Mouse (Mus musculus) embryonic facial prominence, embryonic 14.5 days (tissue): Measurements from ENCODE around the gene Olfr610. TPM values are rescaled to one million over a fixed set of nuclear protein-coding genes. Genes with fewer than 3 reads are reported as not detected.
"Not testable (repeated sequence)": the region's sequence is repeated elsewhere in the genome, so short reads cannot be mapped to it uniquely, and the experiment has no call there.

ENCODE experiments used
- ATAC-seq: fragments of 200-750 bp; cut with Nextera tagmentation; 2 replicates; pipeline ENCODE4 v1.8.0; 2017; ENCODE audit warnings: low read depth, moderate number of reproducible peaks, moderate TSS enrichment
- DNase-seq: peaks from one replicate; pipeline ENCODE4 v3.0.0-alpha.2; 2015; ENCODE audit warnings: low spot score
- H3K27ac ChIP-seq: fragments of 300-500 bp; sonication (generic); replicated peaks from 2 replicates; pipeline ENCODE4 v1.5.1; 2014; ENCODE audit warnings: low read depth, mild to moderate bottlenecking, low read length, moderate library complexity
- H3K27me3 ChIP-seq: fragments of 300-500 bp; sonication (generic); replicated peaks from 2 replicates; pipeline ENCODE4 v1.6.1; 2014; ENCODE audit warnings: low read length; ENCODE audit not compliant: control insufficient read depth, insufficient read depth
- H3K36me3 ChIP-seq: fragments of 300-500 bp; sonication (generic); 2 replicates; pipeline ENCODE4 v1.6.1; 2014; ENCODE audit warnings: low read length, mixed read lengths; ENCODE audit not compliant: control insufficient read depth, insufficient read depth
- H3K4me1 ChIP-seq: fragments of 300-500 bp; sonication (generic); 2 replicates; pipeline ENCODE4 v1.6.1; 2014; ENCODE audit warnings: antibody characterized with exemption, low read length; ENCODE audit not compliant: control insufficient read depth, insufficient read depth
- H3K4me2 ChIP-seq: fragments of 300-500 bp; sonication (generic); 2 replicates; pipeline ENCODE4 v1.6.1; 2014; ENCODE audit warnings: low read depth, mild to moderate bottlenecking, low read length, moderate library complexity, mixed read lengths
- H3K4me3 ChIP-seq: fragments of 300-500 bp; sonication (generic); 2 replicates; pipeline ENCODE4 v1.5.1; 2014; ENCODE audit warnings: low read depth, mild to moderate bottlenecking, low read length
- H3K9ac ChIP-seq: fragments of 300-500 bp; sonication (generic); 2 replicates; pipeline ENCODE4 v1.6.1; 2014; ENCODE audit warnings: low read depth, mild to moderate bottlenecking, low read length, moderate library complexity, mixed read lengths
- H3K9me3 ChIP-seq: fragments of 300-500 bp; sonication (generic); 2 replicates; pipeline ENCODE4 v1.6.1; 2016; ENCODE audit warnings: low read length; ENCODE audit not compliant: control insufficient read depth
- WGBS: fragments of 180-500 bp; shearing (Covaris S2); extraction: QIAGEN DNeasy Blood & Tissue Kit; methylation state at CpG from one replicate; pipeline ENCODE4 v1.1.7; 2014; 5-methylcytosine and 5-hydroxymethylcytosine counted together
- polyA plus RNA-seq: library from polyadenylated mRNA; unstranded; fragments of >200 nt; fragmentation: Nextera tagmentation; extraction: Ambion mirVana; gene quantifications from 2 replicates; pipeline ENCODE4 v1.2.1, GENCODE M21; 2014

Olfr610 gene
- polyA plus RNA-seq, result 0.18 TPM in 1 of 2 replicates, not detected in the other

DNA sequence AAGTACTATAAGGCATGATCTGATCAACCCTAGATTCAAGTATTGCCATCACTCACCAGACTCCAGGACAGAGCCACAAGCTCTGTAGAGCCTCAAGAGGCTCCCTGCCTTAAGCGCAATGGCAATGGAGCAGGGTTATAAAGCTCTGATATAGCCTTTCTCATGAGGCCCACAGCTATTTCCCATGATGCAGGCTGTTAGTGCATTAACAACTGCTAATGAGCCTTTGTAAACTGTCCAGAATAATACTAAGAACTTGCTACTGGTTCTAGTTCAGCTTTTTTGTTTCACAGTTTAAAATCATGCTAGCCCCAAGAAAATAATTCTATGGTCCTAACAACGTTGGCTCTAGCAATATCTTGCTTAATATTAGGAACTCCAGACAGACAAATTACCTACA is at the start of gene Olfr610:
TSS of gene Olfr610 (minus strand) at position 101 of the 400 bp plus-strand sequence.
- Histone ChIP-seq H3K27me3 (no peaks in the 10 kb centered on the region), H3K9me3 (no peaks in the 10 kb centered on the region), H3K4me3 (no peak within 1 kb of the TSS), H3K4me1 (no peaks in the 10 kb centered on the region), H3K36me3 (no peaks in the 10 kb centered on the region), H3K27ac (no peak within 1 kb of the TSS), H3K4me2 (no peak within 1 kb of the TSS), H3K9ac (no peak within 1 kb of the TSS)
- ATAC-seq, result no peak
- no peak for DNase-seq
- 79% methylated on average over 2 of the region's 2 CpGs for WGBS

- DNase-seq (no peak), ATAC-seq (no peak)
- Histone ChIP-seq H3K4me1 (no peaks in the 10 kb centered on the region), H3K9me3 (no peaks in the 10 kb centered on the region), H3K36me3 (no peaks in the 10 kb centered on the region), H3K9ac (no peak within 1 kb of the TSS), H3K27ac (no peak within 1 kb of the TSS), H3K4me3 (no peak within 1 kb of the TSS), H3K27me3 (no peaks in the 10 kb centered on the region), H3K4me2 (no peak within 1 kb of the TSS)
- WGBS, result 76% methylated on average over 2 of the region's 2 CpGs
Observed at GRCm38 (mm10) chr7:103555779-103556178, 43.9 kb upstream of the Olfr610 start, which contains the start of gene Olfr615. Olfr615 (plus strand) TSS chr7:103556079.

GRCm38 (mm10) chr7:103547774-103548173 is 35.9 kb upstream of the Olfr610 start, which contains the start of gene Olfr613:
Olfr613 (plus strand) TSS chr7:103548074.
- Histone ChIP-seq H3K9me3 (no peaks in the 10 kb centered on the region), H3K4me1 (no peaks in the 10 kb centered on the region), H3K4me2 (no peak within 1 kb of the TSS), H3K36me3 (no peaks in the 10 kb centered on the region), H3K27ac (no peak within 1 kb of the TSS), H3K27me3 (no peaks in the 10 kb centered on the region), H3K9ac (no peak within 1 kb of the TSS), H3K4me3 (no peak within 1 kb of the TSS)
- ATAC-seq (no peak), DNase-seq (no peak)
- 68% methylated on average over 2 of the region's 2 CpGs for WGBS

GRCm38 (mm10) chr7:103542617-103543016 is 30.7 kb upstream of the Olfr610 start, which contains the start of gene Olfr612:
Olfr612 (minus strand) TSS chr7:103542717.
- not testable (repeated sequence) for H3K27ac ChIP-seq, H3K9ac ChIP-seq, H3K4me3 ChIP-seq, DNase-seq, ATAC-seq, H3K36me3 ChIP-seq, H3K4me2 ChIP-seq, H3K4me1 ChIP-seq, H3K27me3 ChIP-seq, H3K9me3 ChIP-seq
- WGBS, result 70% methylated on average over 2 of the region's 2 CpGs

DNA sequence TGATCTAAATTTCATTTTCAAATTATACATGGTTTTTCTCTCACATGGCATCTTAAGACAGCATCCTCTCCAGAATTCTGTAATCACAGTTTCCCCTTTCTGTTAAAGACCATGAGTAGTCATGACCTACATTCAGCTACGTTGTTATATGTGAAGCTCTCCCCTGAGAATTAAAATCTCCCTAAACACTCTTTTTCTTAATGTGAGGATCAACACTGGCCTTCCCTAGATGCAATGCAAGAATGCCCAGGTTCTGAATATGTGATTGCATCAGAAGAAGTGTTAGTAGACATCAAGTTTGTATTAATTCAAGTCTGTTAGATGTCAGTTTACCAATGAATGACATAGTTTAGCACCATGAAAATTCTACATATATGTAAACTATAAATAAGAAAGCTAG is 8.8 kb upstream of the Olfr610 start, which contains the start of gene Olfr611:
TSS of gene Olfr611 (minus strand) at position 101 of the 400 bp plus-strand sequence.
- ATAC-seq, H3K36me3 ChIP-seq, H3K9ac ChIP-seq, H3K4me2 ChIP-seq, H3K4me1 ChIP-seq, H3K27ac ChIP-seq, H3K4me3 ChIP-seq, DNase-seq, H3K27me3 ChIP-seq, H3K9me3 ChIP-seq: not testable (repeated sequence)
- 55% methylated on average over 1 of the region's 1 CpGs for WGBS

- Histone ChIP-seq H3K4me3 (no peak within 1 kb of the TSS), H3K27ac (no peak within 1 kb of the TSS), H3K9ac (no peak within 1 kb of the TSS), H3K4me2 (no peak within 1 kb of the TSS), H3K4me1 (no peaks in the 10 kb centered on the region), H3K27me3 (no peaks in the 10 kb centered on the region), H3K9me3 (no peaks in the 10 kb centered on the region), H3K36me3 (no peaks in the 10 kb centered on the region)
- DNase-seq, result no peak
- 55% methylated on average over 1 of the region's 1 CpGs for WGBS
- no peak for ATAC-seq
Observed at GRCm38 (mm10) chr7:103497962-103498361, 14.0 kb downstream of the Olfr610 start, which contains the start of gene Olfr609. Olfr609 (minus strand) TSS chr7:103498062.

GRCm38 (mm10) chr7:103477106-103477505 is 34.8 kb downstream of the Olfr610 start:
- not testable (repeated sequence) for H3K36me3 ChIP-seq, DNase-seq, H3K27me3 ChIP-seq, H3K27ac ChIP-seq, H3K4me2 ChIP-seq, H3K4me1 ChIP-seq, H3K9ac ChIP-seq, H3K9me3 ChIP-seq, H3K4me3 ChIP-seq, ATAC-seq
- WGBS, result 84% methylated on average over 9 of the region's 9 CpGs

GRCm38 (mm10) chr7:103469577-103469976 is 42.3 kb downstream of the Olfr610 start, which contains the start of gene Olfr608:
Olfr608 (plus strand) TSS chr7:103469877.
- H3K9me3 ChIP-seq, result no peaks in the 10 kb centered on the region
- H3K27me3 ChIP-seq, result no peaks in the 10 kb centered on the region
- no peak within 1 kb of the TSS for H3K27ac ChIP-seq
- ATAC-seq (no peak), DNase-seq (no peak)
- H3K36me3 ChIP-seq, result no peaks in the 10 kb centered on the region
- H3K4me1 ChIP-seq, result no peaks in the 10 kb centered on the region
- no peak within 1 kb of the TSS for H3K4me3 ChIP-seq
- H3K9ac ChIP-seq, result no peak within 1 kb of the TSS
- no peak within 1 kb of the TSS for H3K4me2 ChIP-seq

- DNase-seq (no peak), ATAC-seq (no peak)
- WGBS, result 80% methylated on average over 5 of the region's 5 CpGs
- H3K27ac ChIP-seq, result no peak overlapping the region
- no peak overlapping the region for H3K4me2 ChIP-seq
- no peaks in the 10 kb centered on the region for H3K4me1 ChIP-seq
- no peaks in the 10 kb centered on the region for H3K36me3 ChIP-seq
- no peaks in the 10 kb centered on the region for H3K27me3 ChIP-seq
- H3K4me3 ChIP-seq, result no peak overlapping the region
- no peaks in the 10 kb centered on the region for H3K9me3 ChIP-seq
- H3K9ac ChIP-seq, result no peak overlapping the region
Observed at GRCm38 (mm10) chr7:103460590-103460989, 51.3 kb downstream of the Olfr610 start.
